Mouse (Mus musculus): ENCODE results near the gene Cdk5r1.

Cdk5r1 gene

GRCm38 (mm10) chr11:80481409-80482050 is 4.7 kb downstream of the Cdk5r1 start:
- no peak for DNase-seq (ENCODE audit: low spot score in 2 of 2)

GRCm38 (mm10) chr11:80482347-80482746 is 5.5 kb downstream of the Cdk5r1 start:
- no peak for DNase-seq (ENCODE audit: low spot score in 2 of 2)

- DNase-seq (ENCODE audit: low spot score in 2 of 2) = no peak
These were observed 6.1 kb downstream of the Cdk5r1 start for GRCm38 (mm10) chr11:80482921-80483320.

GRCm38 (mm10) chr11:80483536-80484067 is 6.8 kb downstream of the Cdk5r1 start:
- no peak for DNase-seq (ENCODE audit: low spot score in 2 of 2)

GRCm38 (mm10) chr11:80484191-80484791 is 7.5 kb downstream of the Cdk5r1 start:
- no peak for DNase-seq (ENCODE audit: low spot score in 2 of 2)

- DNase-seq (ENCODE audit: low spot score in 2 of 2) = no peak
These were observed 8.3 kb downstream of the Cdk5r1 start for GRCm38 (mm10) chr11:80485120-80485551.

DNA sequence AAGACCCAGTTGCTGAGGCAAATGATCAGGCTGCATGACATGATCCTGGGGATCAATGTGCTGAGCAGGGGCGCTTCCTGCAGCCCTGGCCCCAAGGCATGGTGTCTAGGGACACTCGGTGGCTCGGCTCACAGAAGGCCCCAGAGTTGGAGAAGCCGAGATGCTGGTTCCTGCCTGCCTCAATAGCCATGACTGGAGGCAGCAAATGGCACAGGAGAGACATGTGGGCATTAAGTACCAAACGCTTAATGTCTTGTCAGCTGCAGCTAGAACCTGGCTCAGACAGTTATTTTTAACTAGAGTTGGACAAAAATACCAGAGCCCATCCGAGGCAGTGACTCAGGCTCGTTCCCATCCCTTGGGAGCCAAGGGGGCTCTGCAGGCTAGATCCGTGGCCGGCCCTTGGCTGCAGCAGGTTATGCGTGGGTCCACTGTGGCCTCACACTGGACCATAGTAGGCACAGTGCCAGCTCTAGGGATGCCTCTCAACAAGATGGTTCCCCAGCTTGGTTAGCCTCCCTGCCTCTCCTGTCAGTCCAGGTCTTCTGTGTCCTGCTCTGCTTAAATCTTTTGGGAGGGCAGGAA is 8.9 kb downstream of the Cdk5r1 start:
- DNase-seq (ENCODE audit: low spot score in 2 of 2) = no peak

DNA sequence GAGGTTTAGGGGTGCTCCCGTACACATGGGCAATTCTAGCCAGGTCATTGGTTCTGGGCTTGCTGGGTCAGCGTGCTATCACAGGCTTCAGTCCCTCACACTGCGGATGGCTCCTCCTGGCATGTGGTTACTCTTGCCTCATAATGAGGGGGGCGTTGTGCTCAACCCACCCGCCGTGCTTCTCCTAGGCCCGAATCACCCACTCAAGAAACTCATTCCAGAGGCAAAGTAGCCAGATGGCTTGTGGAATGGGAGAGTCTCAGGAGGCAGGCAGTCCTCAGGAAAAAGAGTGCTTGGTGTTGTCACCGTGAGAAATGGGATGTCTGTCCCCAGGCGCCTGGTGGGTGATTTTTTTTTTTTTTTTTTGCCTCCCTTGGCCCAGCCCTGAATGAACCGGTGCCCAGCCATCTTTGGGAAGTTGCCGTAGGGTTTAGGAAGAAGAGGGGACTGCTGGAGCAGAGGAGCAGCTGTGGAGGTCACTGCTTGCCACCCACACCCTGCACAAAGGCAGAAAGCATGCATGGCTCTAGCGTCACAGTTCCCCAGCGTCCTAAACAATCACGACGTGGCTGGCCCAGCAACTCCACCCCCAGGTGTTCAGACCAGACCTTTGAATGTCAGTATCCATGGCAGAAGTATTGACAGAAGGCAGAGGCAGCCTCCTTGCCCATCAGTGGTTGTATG is 11.2 kb downstream of the Cdk5r1 start:
- DNase-seq (ENCODE audit: low spot score in 2 of 2) = no peak

- peak in 1 of 2 experiments; percentile 14 for DNase-seq (ENCODE audit: low spot score in 2 of 2)
These were observed 12.5 kb downstream of the Cdk5r1 start for GRCm38 (mm10) chr11:80489172-80489881.

GRCm38 (mm10) chr11:80489882-80490196 is 13.0 kb downstream of the Cdk5r1 start:
- peak; percentile 38 to 47 for DNase-seq (ENCODE audit: low spot score in 2 of 2)

DNA sequence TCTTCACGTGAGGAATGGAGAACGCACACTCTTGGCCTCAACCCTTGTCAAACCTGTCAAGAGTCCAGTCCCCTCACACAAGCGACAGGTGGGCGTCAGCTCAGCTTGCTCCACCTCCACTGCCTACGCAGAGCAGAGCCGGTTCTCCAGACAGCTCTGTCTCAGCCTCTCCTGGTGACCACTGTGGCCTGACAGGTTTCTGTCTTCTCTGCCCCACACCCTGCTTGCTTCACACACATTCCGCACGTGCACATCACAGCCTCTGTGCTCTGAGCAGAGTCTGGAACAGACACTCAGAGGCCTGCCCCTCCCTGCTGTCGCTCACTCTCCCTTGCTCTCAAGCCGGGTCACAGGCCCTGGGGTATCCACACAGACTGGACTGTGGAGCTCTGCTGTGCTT is 14.0 kb downstream of the Cdk5r1 start:
- DNase-seq (ENCODE audit: low spot score in 2 of 2) = peak in 1 of 2 experiments; percentile 32

DNA sequence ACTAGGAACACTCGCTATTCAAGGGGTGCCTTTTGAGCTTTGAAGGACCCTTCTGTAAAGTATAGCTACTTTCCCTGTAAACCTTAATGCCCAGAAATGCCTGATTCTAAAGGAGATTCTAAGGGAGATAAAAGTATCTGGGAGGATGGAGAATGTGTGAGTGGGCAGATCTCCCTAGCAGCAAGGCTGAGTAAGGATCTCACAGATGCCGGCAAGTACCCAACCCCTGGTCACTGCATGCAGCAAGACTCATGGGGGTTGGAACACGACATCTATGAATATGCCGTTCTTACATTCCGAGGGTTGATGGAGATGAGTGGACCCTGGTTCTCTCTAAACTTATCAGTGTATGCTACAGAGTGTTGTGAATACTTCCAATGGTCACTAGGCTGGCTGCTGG is 16.4 kb downstream of the Cdk5r1 start:
- DNase-seq (ENCODE audit: low spot score in 2 of 2) = no peak

DNA sequence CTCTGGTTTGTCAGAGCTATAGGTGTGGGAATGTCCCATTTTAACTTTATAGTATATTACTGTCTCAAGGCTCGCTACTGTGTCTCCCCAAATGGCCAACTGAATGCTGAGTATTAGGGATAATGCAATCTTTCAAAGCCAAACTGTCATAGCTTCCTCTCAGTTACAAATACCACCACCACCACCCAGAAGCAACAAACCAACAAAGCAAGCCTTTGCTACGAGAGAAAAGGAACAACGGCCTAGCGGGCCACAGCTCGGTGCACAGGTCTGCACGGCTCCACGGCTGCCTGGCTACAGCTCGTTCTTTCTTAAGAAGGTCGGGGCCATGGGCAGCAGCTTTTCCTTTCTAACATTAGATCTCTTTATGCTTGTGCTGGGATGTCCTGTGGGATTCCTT is 18.0 kb downstream of the Cdk5r1 start:
- no peak for DNase-seq (ENCODE audit: low spot score in 2 of 2)

- DNase-seq (ENCODE audit: low spot score in 2 of 2) = no peak
These were observed 19.1 kb downstream of the Cdk5r1 start for GRCm38 (mm10) chr11:80495972-80496371.

GRCm38 (mm10) chr11:80496640-80497039 is 19.8 kb downstream of the Cdk5r1 start:
- DNase-seq (ENCODE audit: low spot score in 2 of 2) = no peak

GRCm38 (mm10) chr11:80497225-80497919 is 20.5 kb downstream of the Cdk5r1 start:
- DNase-seq (ENCODE audit: low spot score in 2 of 2) = no peak

DNA sequence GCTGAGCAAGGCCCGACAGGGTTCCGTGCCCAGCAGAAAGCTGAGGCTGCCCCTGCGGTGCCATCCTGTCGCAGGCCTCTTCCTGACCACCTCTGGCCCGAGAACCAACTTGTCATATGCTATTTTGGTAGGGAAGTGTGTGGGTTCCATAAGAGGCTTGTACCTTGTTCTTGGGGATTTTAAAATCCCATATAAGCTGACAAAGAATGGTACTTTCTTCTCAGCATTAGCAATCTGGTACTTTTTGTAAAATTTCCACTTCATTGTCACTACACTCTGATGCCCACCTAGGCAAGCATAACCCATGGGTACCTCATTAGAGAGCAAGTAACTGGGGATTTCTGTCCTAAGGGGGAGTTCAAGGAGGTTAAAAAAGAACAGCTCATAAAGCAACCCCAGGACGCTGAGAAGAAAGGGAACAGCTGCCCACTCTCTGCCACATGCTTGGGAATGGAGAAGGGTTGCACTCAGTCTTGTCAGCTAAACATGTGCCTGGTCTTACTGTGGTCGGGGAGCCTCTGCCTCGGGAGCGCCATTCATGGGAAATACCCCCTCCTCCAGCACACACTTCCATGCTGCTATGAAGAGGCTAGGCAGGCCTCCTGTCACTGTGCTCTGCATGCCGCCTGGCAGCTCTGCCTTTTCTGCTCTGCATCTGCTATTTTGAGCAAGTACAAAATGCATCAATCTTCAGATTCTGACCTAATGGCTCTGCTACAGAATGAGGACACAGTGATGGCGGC is 21.7 kb downstream of the Cdk5r1 start:
- no peak for DNase-seq (ENCODE audit: low spot score in 2 of 2)

DNA sequence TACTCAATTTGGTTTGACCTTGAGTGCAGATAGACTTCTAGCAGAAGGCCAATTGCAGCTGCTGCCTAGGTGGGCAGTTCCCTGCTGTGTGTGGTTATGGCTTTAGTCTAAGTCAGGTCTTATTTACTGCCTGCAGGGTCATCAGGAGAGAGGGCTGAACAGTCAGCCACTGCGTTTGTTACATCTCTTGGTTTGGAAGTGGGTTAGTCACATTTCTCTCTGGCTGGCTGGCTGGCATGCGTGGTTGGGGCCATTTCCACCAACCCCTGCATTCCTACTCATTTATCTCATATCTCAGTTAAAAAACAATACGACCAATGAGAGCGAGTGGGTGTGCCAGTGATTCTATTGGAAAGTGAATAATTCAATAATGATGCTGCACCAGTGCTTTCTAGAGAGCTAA is 22.7 kb downstream of the Cdk5r1 start:
- no peak for DNase-seq (ENCODE audit: low spot score in 2 of 2)

DNA sequence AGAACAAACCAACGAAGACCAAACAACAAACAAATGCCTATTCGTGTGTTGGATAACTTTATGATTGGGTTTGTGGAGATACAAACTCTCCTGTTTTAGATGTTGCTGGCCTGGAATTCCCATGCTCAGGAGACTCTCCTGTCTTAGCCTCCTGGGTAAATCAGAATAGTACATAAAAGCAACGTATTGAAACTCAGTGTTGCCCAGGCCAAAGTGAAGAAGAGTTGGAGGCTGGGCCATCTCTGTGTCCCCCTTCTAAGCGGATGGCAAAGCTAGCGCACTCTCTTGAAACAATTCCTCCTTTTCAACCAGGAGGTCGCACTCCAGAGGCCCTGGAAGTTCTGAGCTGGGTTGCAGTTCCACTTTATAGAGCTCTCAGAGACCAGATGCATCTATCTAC is 26.5 kb downstream of the Cdk5r1 start:
- no peak for DNase-seq (ENCODE audit: low spot score in 2 of 2)

DNA sequence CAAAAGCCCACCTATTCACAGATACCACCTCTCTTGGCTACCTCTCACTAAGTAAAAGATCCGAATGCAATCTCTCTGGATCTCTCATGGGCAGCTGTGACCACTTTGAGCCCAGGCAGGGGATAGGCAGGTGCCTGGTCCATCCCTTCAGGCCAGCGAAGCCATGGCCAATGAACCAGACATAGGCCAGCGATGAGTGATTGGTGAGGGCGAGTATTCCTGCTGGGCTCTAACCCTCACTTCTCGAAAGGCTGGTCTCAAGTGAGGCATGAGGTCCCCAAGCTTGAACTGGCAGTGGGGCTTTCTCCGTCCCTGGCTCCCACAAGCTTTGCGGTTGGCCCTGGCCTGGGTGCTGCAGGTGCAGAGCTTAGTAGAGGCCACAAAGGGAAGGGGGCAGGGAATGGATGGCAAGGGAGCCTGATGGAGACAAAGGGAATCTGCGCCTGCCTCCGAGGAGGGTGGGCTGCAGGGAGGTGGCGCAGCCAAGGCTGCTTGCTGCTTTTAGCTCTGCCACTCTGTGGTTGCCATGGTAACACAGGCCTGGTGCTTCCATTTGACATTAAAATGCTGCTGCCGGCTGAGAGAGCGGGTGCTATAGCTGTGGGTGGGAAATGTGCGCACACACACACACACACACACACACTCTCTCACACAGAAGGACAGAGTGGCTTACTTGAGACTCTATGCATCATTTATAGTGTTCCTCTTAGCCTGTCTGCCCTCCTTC is 27.1 kb downstream of the Cdk5r1 start:
- DNase-seq (ENCODE audit: low spot score in 2 of 2) = peak; percentile 26 to 39
